Mouse (Mus musculus) embryonic facial prominence, embryonic 10.5 days (tissue): Measurements from ENCODE around the gene Tead4. TPM values are rescaled to one million over a fixed set of nuclear protein-coding genes. Genes with fewer than 3 reads are reported as not detected.
A peak's percentile ranks its signal among the peaks of the same experiment; 100 is the strongest.
"Not testable (repeated sequence)": the region's sequence is repeated elsewhere in the genome, so short reads cannot be mapped to it uniquely, and the experiment has no call there.

Experiments used
- DNase-seq: peaks from one replicate; pipeline ENCODE4 v3.0.0-alpha.2; 2017; ENCODE audit warnings: low spot score
- H3K27ac ChIP-seq: fragments of 300-500 bp; sonication (generic); replicated peaks from 2 replicates; pipeline ENCODE4 v1.5.1; 2016; ENCODE audit warnings: mild to moderate bottlenecking
- H3K27me3 ChIP-seq: fragments of 300-500 bp; sonication (generic); replicated peaks from 2 replicates; pipeline ENCODE4 v1.6.1; 2016; ENCODE audit warnings: low read depth, mild to moderate bottlenecking; ENCODE audit not compliant: poor library complexity, severe bottlenecking
- H3K36me3 ChIP-seq: fragments of 300-500 bp; sonication (generic); replicated peaks from 2 replicates; pipeline ENCODE4 v1.6.1; 2016; ENCODE audit warnings: mild to moderate bottlenecking, moderate library complexity
- H3K4me1 ChIP-seq: fragments of 300-500 bp; sonication (generic); 2 replicates; pipeline ENCODE4 v1.6.1; 2016
- H3K4me3 ChIP-seq: fragments of 300-500 bp; sonication (generic); 2 replicates; pipeline ENCODE4 v1.5.1; 2016; ENCODE audit warnings: mild to moderate bottlenecking, moderate library complexity
- H3K9me3 ChIP-seq: fragments of 300-500 bp; sonication (generic); 2 replicates; pipeline ENCODE4 v1.6.1; 2016; ENCODE audit warnings: mild to moderate bottlenecking
- WGBS: fragments of 180-500 bp; shearing (Covaris S2); methylation state at CpG from one replicate; pipeline ENCODE4 v1.1.7; 2016; 5-methylcytosine and 5-hydroxymethylcytosine counted together
- polyA plus RNA-seq: library from polyadenylated mRNA; unstranded; fragments of >200 nt; fragmentation: Nextera tagmentation; extraction: Ambion mirVana; gene quantifications from 2 replicates; pipeline ENCODE4 v1.2.1, GENCODE M21; 2016

Gene Tead4
- polyA plus RNA-seq, 1 experiment from 2014 or later: 3.2 TPM

DNA sequence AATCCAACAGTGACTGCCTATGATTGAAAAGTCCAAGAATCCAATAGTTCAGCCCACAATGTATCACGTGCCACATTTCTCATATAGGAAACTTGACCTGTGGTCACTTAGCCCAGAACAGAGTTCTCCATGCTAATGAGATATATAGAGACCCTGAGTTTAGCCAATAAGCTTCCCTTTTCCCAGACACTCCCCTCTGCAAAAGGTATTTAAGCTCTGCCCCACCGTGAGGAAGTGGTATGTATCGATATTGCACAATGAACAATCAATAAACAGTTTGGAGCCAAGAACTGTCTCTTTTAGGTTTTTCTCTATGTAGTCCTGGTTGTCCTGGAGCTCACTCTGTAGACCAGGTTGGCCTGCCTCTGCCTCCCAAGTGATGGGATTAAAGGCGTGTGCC lies 4.2 kb upstream of the Tead4 start:
- Histone ChIP-seq H3K4me3 (no peak overlapping the region), H3K27ac (no peak overlapping the region), H3K27me3 (peaks cover 38% of the 10 kb centered on the region), H3K4me1 (peaks cover 12% of the 10 kb centered on the region), H3K9me3 (peaks cover 5% of the 10 kb centered on the region; the same call in 1 of the 2 replicates), H3K36me3 (no peaks in the 10 kb centered on the region)
- WGBS: 83% methylated on average over 4 of the region's 4 CpGs
- no peak for DNase-seq

DNA sequence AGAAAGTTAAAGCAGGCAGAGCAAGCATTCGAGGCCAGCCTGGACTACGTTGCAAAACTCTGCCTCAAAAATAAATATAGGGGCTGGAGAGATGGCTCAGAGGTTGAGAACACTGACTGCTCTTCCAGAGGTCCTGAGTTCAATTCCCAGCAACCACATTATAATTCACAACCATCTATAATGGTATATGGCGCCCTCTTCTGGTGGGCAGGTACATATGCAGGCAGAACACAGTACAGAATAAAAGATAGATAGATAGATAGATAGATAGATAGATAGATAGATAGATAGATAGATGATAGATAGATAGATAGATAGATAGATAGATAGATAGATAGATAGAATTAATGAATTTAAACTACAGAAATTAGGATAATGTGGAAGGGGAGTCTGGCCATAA lies 2.0 kb upstream of the Tead4 start:
- DNase-seq, H3K36me3 ChIP-seq, H3K9me3 ChIP-seq, H3K27ac ChIP-seq, H3K4me3 ChIP-seq: not testable (repeated sequence)
- H3K4me1 ChIP-seq: peaks cover 31% of the 10 kb centered on the region
- H3K27me3 ChIP-seq: peaks cover 60% of the 10 kb centered on the region
- 77% methylated on average over 3 of the region's 3 CpGs for WGBS

DNA sequence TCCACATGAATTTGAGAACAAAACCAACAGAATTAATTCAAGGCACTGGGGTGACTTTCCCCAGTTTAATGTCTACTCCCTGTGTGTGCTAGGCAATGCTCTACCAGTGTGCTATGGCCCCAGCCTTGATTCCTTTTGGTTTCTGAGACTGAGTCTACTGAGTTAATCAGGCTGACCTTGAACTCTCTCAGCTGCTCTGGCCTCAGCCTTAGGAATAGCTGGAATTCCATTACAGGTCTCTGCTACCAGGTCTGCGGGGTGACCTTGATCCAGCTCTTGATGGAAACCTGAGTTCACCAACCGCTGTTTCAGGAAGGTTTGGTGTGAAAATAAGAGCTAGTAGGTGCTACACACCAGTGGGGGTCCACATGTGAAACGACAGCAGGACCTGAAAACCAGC lies 1.3 kb upstream of the Tead4 start:
- Histone ChIP-seq H3K27me3 (peaks cover 67% of the 10 kb centered on the region), H3K27ac (no peak overlapping the region), H3K4me3 (no peak overlapping the region), H3K36me3 (no peaks in the 10 kb centered on the region), H3K4me1 (peaks cover 36% of the 10 kb centered on the region), H3K9me3 (peaks cover 5% of the 10 kb centered on the region; the same call in 1 of the 2 replicates)
- no peak for DNase-seq
- WGBS: 84% methylated on average over 3 of the region's 3 CpGs

- Histone ChIP-seq H3K9me3 (peaks cover 5% of the 10 kb centered on the region; the same call in 1 of the 2 replicates), H3K36me3 (no peaks in the 10 kb centered on the region), H3K27me3 (peaks cover 72% of the 10 kb centered on the region), H3K4me1 (peaks cover 40% of the 10 kb centered on the region), H3K4me3 (no peak overlapping the region), H3K27ac (no peak overlapping the region)
- DNase-seq: no peak
- 44% methylated on average over 11 of the region's 11 CpGs for WGBS
These were observed 835 bp upstream of the Tead4 start for GRCm38 (mm10) chr6:128301458-128301857.

DNA sequence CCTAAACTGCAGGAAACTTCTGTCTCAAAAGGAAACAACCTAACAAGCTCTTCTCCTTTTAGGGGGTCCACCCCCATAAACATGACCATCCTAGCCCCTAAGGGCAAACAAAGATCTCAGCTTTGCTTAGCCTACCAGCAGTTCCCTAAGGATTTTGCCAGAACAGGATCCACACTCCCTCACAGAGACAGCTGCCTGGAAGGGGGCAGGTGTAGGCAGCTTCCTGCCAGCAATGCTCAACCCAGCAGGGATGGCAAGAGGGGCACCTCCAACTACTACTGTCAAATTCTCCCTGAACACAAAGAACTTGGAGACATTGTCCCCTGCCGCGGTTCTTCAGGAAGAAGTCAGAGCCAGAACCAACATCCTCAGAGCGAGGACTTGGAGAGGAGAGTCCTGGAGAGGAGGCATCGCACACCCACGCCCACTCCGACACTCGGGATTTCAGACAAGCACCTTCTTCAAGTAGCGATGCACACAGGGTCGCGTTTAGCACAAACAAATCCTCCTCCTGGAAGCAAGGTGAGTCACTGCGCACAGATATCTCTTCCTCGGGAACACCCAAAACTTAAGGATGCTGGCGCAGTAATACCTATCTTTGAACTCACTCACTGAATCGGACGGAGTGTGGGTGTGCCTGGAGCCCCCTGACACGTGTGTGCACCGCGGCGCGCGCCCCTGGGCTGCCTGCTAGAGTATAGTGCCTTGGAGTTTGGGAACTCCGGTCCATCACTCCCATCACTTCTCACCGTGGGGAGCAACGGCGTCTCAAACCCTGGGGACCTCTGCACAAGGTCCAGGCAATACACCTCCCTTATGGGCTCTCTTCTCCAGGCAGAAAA lies 1.1 kb downstream of the Tead4 start:
- Histone ChIP-seq H3K27ac (peak overlapping the region; percentile 80), H3K9me3 (peaks cover 5% of the 10 kb centered on the region; the same call in 1 of the 2 replicates), H3K4me3 (peak overlapping the region; percentile 85), H3K4me1 (peaks cover 49% of the 10 kb centered on the region), H3K36me3 (no peaks in the 10 kb centered on the region), H3K27me3 (peaks cover 70% of the 10 kb centered on the region)
- peak; percentile 62 for DNase-seq
- under 1% methylated on average over 25 of the region's 25 CpGs for WGBS

GRCm38 (mm10) chr6:128298246-128298645 lies 2.4 kb downstream of the Tead4 start:
- WGBS: 43% methylated on average over 7 of the region's 7 CpGs
- no peaks in the 10 kb centered on the region for H3K36me3 ChIP-seq

GRCm38 (mm10) chr6:128296750-128297393 lies 3.8 kb downstream of the Tead4 start:
- no peak overlapping the region for H3K4me3 ChIP-seq
- peak overlapping the region; percentile 48 for H3K27ac ChIP-seq
- H3K4me1 ChIP-seq: peaks cover 49% of the 10 kb centered on the region
- peaks cover 62% of the 10 kb centered on the region for H3K27me3 ChIP-seq
- DNase-seq: peak; percentile 45
- no peaks in the 10 kb centered on the region for H3K36me3 ChIP-seq
- H3K9me3 ChIP-seq: no peaks in the 10 kb centered on the region
- 21% methylated on average over 11 of the region's 11 CpGs for WGBS

More at GRCm38 (mm10) chr6:128298246-128298645, 2.4 kb downstream of the Tead4 start:
- no peak overlapping the region; the same call in 1 of the 2 replicates for H3K4me3 ChIP-seq
- DNase-seq: no peak
- peaks cover 49% of the 10 kb centered on the region for H3K4me1 ChIP-seq
- peaks cover 70% of the 10 kb centered on the region for H3K27me3 ChIP-seq
- no peak overlapping the region for H3K27ac ChIP-seq
- peaks cover 5% of the 10 kb centered on the region; the same call in 1 of the 2 replicates for H3K9me3 ChIP-seq

DNA sequence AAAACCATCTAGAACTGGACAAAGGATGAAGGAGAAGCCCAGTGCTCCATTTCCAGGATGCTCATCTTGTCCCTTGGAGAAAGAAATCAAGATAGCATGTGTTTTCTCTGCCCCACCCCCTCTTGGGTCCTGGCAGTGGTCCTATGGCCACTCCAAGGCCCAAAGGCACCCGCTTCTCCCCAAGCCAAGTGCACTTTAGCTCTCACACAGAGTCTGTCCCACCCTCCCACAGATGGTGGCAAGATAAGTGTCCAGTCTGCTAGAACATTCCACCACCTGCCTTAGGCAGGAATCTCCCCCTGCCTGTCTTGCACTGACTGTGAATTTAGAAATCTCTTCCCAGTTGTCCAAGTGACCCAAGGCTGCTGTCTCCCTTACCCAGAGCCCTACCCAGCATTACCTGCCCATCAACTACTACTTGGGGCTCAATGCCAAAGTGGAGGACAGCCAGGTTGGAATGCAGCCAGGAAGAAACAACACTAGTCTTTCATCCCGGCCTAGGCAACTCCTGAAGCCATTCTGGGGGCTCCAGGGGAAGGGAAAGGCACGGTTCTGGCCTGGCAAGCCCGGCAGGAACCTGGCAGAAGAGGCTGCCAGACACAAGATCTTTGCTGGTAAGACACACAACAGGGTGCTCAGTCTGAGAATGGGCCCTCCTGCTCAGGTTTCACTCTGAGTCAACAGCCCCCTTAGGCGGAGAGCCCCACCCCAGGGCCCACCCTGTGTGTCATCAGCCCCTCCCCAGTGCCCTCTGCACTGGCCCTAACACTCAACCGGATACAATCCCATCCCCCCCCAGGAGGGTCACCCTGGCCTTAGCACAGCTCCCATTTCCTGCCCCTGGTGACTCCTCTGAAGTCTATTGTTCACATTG lies 4.5 kb downstream of the Tead4 start:
- Histone ChIP-seq H3K27ac (peak overlapping the region; percentile 48), H3K36me3 (no peaks in the 10 kb centered on the region), H3K4me1 (peaks cover 49% of the 10 kb centered on the region), H3K27me3 (peaks cover 54% of the 10 kb centered on the region), H3K4me3 (no peak overlapping the region), H3K9me3 (no peaks in the 10 kb centered on the region)
- DNase-seq: no peak
- WGBS: 29% methylated on average over 6 of the region's 6 CpGs

DNA sequence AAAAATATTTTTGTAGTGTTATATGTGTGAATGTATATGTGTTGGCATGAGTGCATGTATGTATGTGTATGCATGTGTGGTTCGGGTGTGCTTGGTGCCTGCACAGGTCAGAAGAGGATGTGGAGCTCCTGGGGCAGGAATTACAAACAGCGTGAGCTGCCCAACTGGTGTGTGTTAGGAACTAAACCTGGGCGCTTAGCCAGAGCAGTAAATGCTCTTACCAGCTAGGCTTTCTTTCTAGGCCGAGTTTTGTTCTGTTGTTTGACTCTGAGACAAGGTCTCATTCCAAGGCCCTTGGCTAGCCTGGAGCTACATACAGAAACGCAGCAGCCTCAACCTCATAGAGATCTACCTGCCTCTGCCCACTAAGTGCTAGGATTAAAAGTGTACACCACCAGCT lies 9.3 kb downstream of the Tead4 start:
- 82% methylated on average over 5 of the region's 5 CpGs for WGBS
- no peaks in the 10 kb centered on the region for H3K36me3 ChIP-seq

GRCm38 (mm10) chr6:128288681-128289080 lies 11.9 kb downstream of the Tead4 start:
- Histone ChIP-seq H3K9me3 (no peaks in the 10 kb centered on the region), H3K27me3 (peaks cover 9% of the 10 kb centered on the region; the same call in 1 of the 2 replicates), H3K27ac (no peak overlapping the region), H3K4me3 (no peak overlapping the region), H3K36me3 (no peaks in the 10 kb centered on the region), H3K4me1 (peaks cover 24% of the 10 kb centered on the region)
- 89% methylated on average over 6 of the region's 6 CpGs for WGBS
- no peak for DNase-seq

More for the DNA sequence above, 9.3 kb downstream of the Tead4 start:
- Histone ChIP-seq H3K27me3 (peaks cover 15% of the 10 kb centered on the region; the same call in 1 of the 2 replicates), H3K4me1 (peaks cover 13% of the 10 kb centered on the region), H3K9me3 (no peaks in the 10 kb centered on the region), H3K27ac (no peak overlapping the region), H3K4me3 (no peak overlapping the region)
- no peak for DNase-seq

- H3K36me3 ChIP-seq: no peaks in the 10 kb centered on the region
These were observed 14.7 kb downstream of the Tead4 start for GRCm38 (mm10) chr6:128285792-128286430.

More at GRCm38 (mm10) chr6:128285792-128286430, 14.7 kb downstream of the Tead4 start:
- WGBS: 13% methylated on average over 16 of the region's 16 CpGs
- Histone ChIP-seq H3K27ac (peak overlapping the region; percentile 60), H3K27me3 (peaks cover 9% of the 10 kb centered on the region; the same call in 1 of the 2 replicates), H3K9me3 (no peaks in the 10 kb centered on the region), H3K4me1 (peaks cover 29% of the 10 kb centered on the region), H3K4me3 (peak overlapping the region; percentile 47)
- DNase-seq: peak; percentile 81
